Mouse (Mus musculus) C2C12 (cell line): ENCODE results near the gene Hist1h4k. TPM values are rescaled to one million over a fixed set of nuclear protein-coding genes. Genes with fewer than 3 reads are reported as not detected.
"Not testable (repeated sequence)": the region's sequence is repeated elsewhere in the genome, so short reads cannot be mapped to it uniquely, and the experiment has no call there.

Source experiments
- H3K27me3 ChIP-seq: one replicate; pipeline ENCODE4 v1.6.1; 2011; ENCODE audit not compliant: control insufficient read depth, insufficient read depth, insufficient read length
- H3K36me3 ChIP-seq: one replicate; pipeline ENCODE4 v1.6.1; 2011; ENCODE audit not compliant: control insufficient read depth, insufficient read depth
- H3K4me3 ChIP-seq: one replicate; pipeline ENCODE4 v1.5.1; 2011; ENCODE audit warnings: mild to moderate bottlenecking, control low read depth; ENCODE audit not compliant: poor library complexity, insufficient read depth, severe bottlenecking
- H3K79me2 ChIP-seq: one replicate; pipeline ENCODE4 v1.6.1; 2011; ENCODE audit not compliant: control insufficient read depth, insufficient read depth
- H3K79me3 ChIP-seq: one replicate; pipeline ENCODE4 v1.6.1; 2011; ENCODE audit warnings: low read depth, control low read depth
- H3ac ChIP-seq: one replicate; pipeline ENCODE3; 2011; ENCODE audit warnings: low read depth; ENCODE audit not compliant: control insufficient read depth, insufficient read length
- CEBPB ChIP-seq: IDR thresholded peaks from one replicate; pipeline ENCODE4 v1.6.1; 2011; ENCODE audit warnings: low read depth, mild to moderate bottlenecking, control low read depth, moderate library complexity
- CTCF ChIP-seq: IDR thresholded peaks from one replicate; pipeline ENCODE4 v1.5.1; 2011; ENCODE audit not compliant: control insufficient read depth, insufficient read depth, insufficient read length
- FOSL1 ChIP-seq: IDR thresholded peaks from one replicate; pipeline ENCODE4 v1.8.0; 2011; ENCODE audit warnings: mild to moderate bottlenecking, low read length; ENCODE audit not compliant: poor library complexity, insufficient read depth, severe bottlenecking
- MAX ChIP-seq: IDR thresholded peaks from one replicate; pipeline ENCODE4 v1.6.1; 2011; ENCODE audit warnings: mild to moderate bottlenecking, control low read depth
- MYOD1 ChIP-seq: IDR thresholded peaks from one replicate; pipeline ENCODE4 v1.6.1; 2011; ENCODE audit warnings: low read depth; ENCODE audit not compliant: control insufficient read depth, insufficient read length
- MYOG ChIP-seq: IDR thresholded peaks from one replicate; pipeline ENCODE4 v1.6.1; 2011; ENCODE audit not compliant: control insufficient read depth, insufficient read length; ENCODE audit errors: extremely low read depth
- USF1 ChIP-seq: IDR thresholded peaks from one replicate; pipeline ENCODE4 v1.6.1; 2011; ENCODE audit warnings: low read depth, mild to moderate bottlenecking, control low read depth, moderate library complexity
- polyA plus RNA-seq: library from polyadenylated mRNA; unstranded; fragments of >200 nt; fragmentation: generic; extraction: Trizol; gene quantifications from one replicate; pipeline ENCODE4 v1.2.1, GENCODE M21; 2012; ENCODE audit warnings: missing spikeins

Gene Hist1h4k
- polyA plus RNA-seq, 1 experiment = 10.3 TPM

GRCm38 (mm10) chr13:21727948-21728572 is 22.2 kb downstream of the Hist1h4k start:
- TF ChIP-seq CEBPB (no peak), MAX (no peak), FOSL1 (no peak), MYOG (no peak), USF1 (no peak), CTCF (no peak), MYOD1 (no peak)
- no peaks in the 10 kb centered on the region for H3K79me3 ChIP-seq
- H3K79me2 ChIP-seq = no peaks in the 10 kb centered on the region
- no peak overlapping the region for H3ac ChIP-seq
- H3K36me3 ChIP-seq = no peaks in the 10 kb centered on the region
- H3K27me3 ChIP-seq = no peaks in the 10 kb centered on the region
- no peak overlapping the region for H3K4me3 ChIP-seq

- Histone ChIP-seq H3K79me3 (no peaks in the 10 kb centered on the region), H3K27me3 (no peaks in the 10 kb centered on the region), H3K79me2 (no peaks in the 10 kb centered on the region), H3K36me3 (no peaks in the 10 kb centered on the region), H3K4me3 (no peak overlapping the region), H3ac (no peak overlapping the region)
- no peak for TF ChIP-seq USF1
- no peak for TF ChIP-seq FOSL1
- no peak for TF ChIP-seq CTCF
- TF ChIP-seq MAX = no peak
- TF ChIP-seq MYOD1 = no peak
- no peak for TF ChIP-seq CEBPB
- no peak for TF ChIP-seq MYOG
These were observed 27.1 kb downstream of the Hist1h4k start for GRCm38 (mm10) chr13:21722993-21723836.

GRCm38 (mm10) chr13:21722373-21722925 is 27.9 kb downstream of the Hist1h4k start:
- TF ChIP-seq USF1 (no peak), MAX (no peak), CTCF (no peak), MYOD1 (no peak), MYOG (no peak), FOSL1 (no peak), CEBPB (no peak)
- H3ac ChIP-seq = peak overlapping the region; percentile 4
- no peak overlapping the region for H3K4me3 ChIP-seq
- H3K27me3 ChIP-seq = no peaks in the 10 kb centered on the region
- no peaks in the 10 kb centered on the region for H3K79me2 ChIP-seq
- no peaks in the 10 kb centered on the region for H3K79me3 ChIP-seq
- H3K36me3 ChIP-seq = no peaks in the 10 kb centered on the region

GRCm38 (mm10) chr13:21721757-21722372 is 28.4 kb downstream of the Hist1h4k start, which contains the start of gene Hist1h2bm:
Gene Hist1h2bm, plus strand, starts transcription at chr13:21722044.
- H3K27me3 ChIP-seq, H3K79me2 ChIP-seq, H3K36me3 ChIP-seq, H3K79me3 ChIP-seq: not testable (repeated sequence)
- peak; percentile 22 for TF ChIP-seq CEBPB
- TF ChIP-seq MAX = peak; percentile 35
- Histone ChIP-seq H3ac (peak within 1 kb of the TSS; percentile 85), H3K4me3 (peak within 1 kb of the TSS; percentile 31)

- not testable (repeated sequence) for H3K27me3 ChIP-seq, H3K79me3 ChIP-seq, H3K79me2 ChIP-seq, H3K36me3 ChIP-seq
- peak overlapping the region; percentile 31 for H3K4me3 ChIP-seq
- H3ac ChIP-seq = peak overlapping the region; percentile 85
These were observed 29.1 kb downstream of the Hist1h4k start for GRCm38 (mm10) chr13:21721107-21721756.
